Mouse (Mus musculus) hindbrain, embryonic 10.5 days (tissue): ENCODE results near the gene Pde3a. TPM values are rescaled to one million over a fixed set of nuclear protein-coding genes. Genes with fewer than 3 reads are reported as not detected.

ENCODE experiments used
- DNase-seq: peaks from one replicate; pipeline ENCODE4 v3.0.0-alpha.2; 2017; ENCODE audit warnings: low spot score
- H3K27ac ChIP-seq: fragments of 300-500 bp; sonication (generic); 2 replicates; pipeline ENCODE4 v1.5.1; 2016; ENCODE audit warnings: mild to moderate bottlenecking, moderate library complexity
- H3K27me3 ChIP-seq: fragments of 300-500 bp; sonication (generic); 2 replicates; pipeline ENCODE4 v1.6.1; 2016; ENCODE audit warnings: mild to moderate bottlenecking; ENCODE audit not compliant: poor library complexity, insufficient read depth, severe bottlenecking
- H3K36me3 ChIP-seq: fragments of 300-500 bp; sonication (generic); 2 replicates; pipeline ENCODE4 v1.6.1; 2016; ENCODE audit warnings: mild to moderate bottlenecking, moderate library complexity
- H3K4me1 ChIP-seq: fragments of 300-500 bp; sonication (generic); replicated peaks from 2 replicates; pipeline ENCODE4 v1.6.1; 2016; ENCODE audit warnings: mild to moderate bottlenecking
- H3K4me3 ChIP-seq: fragments of 300-500 bp; sonication (generic); 2 replicates; pipeline ENCODE4 v1.5.1; 2016; ENCODE audit warnings: mild to moderate bottlenecking, moderate library complexity
- H3K9me3 ChIP-seq: fragments of 300-500 bp; sonication (generic); 2 replicates; pipeline ENCODE4 v1.6.1; 2016; ENCODE audit warnings: mild to moderate bottlenecking, moderate library complexity
- WGBS: fragments of 180-500 bp; shearing (Covaris S2); methylation state at CpG from one replicate; pipeline ENCODE4 v1.1.7; 2016; 5-methylcytosine and 5-hydroxymethylcytosine counted together
- polyA plus RNA-seq: library from polyadenylated mRNA; unstranded; fragments of >200 nt; fragmentation: Nextera tagmentation; extraction: Ambion mirVana; gene quantifications from 2 replicates; pipeline ENCODE4 v1.2.1, GENCODE M21; 2016

The Pde3a gene
- polyA plus RNA-seq, 1 experiment from 2014 or later: 1.1 TPM

DNA sequence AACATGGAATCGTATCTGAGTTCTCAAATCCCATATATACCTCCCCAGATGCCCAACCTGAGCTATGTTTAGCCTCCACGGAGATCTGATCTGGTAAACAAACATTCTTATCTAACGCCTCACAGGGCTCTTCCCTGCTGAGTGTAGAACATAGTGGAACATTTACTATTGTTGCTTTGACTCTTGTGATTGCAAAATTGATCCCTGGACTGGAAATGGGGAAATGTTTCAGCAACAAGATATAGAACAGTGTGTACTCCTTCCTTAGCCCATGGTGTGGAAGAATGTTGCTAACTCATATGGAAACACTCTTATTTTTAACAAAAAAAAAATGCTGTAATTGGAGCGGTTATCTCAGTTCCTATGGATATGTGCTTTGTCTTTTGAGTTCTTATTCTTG is 98.8 kb downstream of the Pde3a start:
- Histone ChIP-seq H3K27me3 (no peaks in the 10 kb centered on the region), H3K27ac (no peak overlapping the region), H3K36me3 (no peaks in the 10 kb centered on the region), H3K4me1 (no peaks in the 10 kb centered on the region), H3K4me3 (no peak overlapping the region), H3K9me3 (no peaks in the 10 kb centered on the region)
- 67% methylated on average over 4 of the region's 4 CpGs for WGBS
- DNase-seq: no peak

DNA sequence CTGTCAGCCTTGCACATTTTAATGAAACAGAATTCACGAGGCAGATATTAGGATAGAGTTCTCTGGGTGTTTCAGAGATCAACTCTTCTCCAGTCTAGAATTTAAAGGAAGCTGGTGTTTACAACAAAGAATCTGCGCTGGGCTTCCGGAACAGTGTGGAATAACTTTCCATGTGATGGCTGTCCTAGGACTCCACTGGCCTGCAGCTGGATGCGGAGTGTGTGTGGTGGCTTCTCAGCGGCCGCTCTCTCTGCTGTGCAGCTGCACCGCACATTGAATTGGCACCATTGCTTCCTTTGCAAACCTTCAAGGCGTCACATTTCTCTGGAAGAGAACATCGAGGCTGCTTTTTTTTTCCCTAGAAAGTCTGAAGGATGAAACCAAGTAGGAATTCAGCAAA is 99.5 kb downstream of the Pde3a start:
- Histone ChIP-seq H3K27me3 (no peaks in the 10 kb centered on the region), H3K27ac (no peak overlapping the region), H3K9me3 (no peaks in the 10 kb centered on the region), H3K36me3 (no peaks in the 10 kb centered on the region), H3K4me3 (no peak overlapping the region), H3K4me1 (no peaks in the 10 kb centered on the region)
- no peak for DNase-seq
- WGBS: 87% methylated on average over 9 of the region's 9 CpGs

DNA sequence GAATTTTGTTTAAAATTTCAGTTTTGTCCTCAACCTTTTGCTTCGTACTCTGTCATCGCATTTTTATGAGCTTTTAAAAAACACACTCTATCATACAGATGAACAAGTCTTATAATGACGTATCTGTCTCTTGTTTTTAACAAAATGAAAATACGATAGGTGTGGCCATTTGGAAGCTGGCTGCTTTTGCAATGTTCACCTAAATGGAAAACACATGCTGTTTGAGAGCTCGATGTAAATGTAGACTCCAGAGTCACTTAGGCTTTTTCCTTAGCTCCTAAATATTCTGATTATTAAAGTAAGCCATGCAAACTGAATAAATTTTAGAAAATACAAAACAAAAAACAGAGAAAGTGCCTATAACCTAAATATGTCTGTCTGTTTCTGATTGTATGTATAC is 101.2 kb downstream of the Pde3a start:
- no peaks in the 10 kb centered on the region for H3K4me1 ChIP-seq
- H3K4me3 ChIP-seq: no peak overlapping the region
- no peak overlapping the region for H3K27ac ChIP-seq
- DNase-seq: no peak
- no peaks in the 10 kb centered on the region for H3K27me3 ChIP-seq
- 89% methylated on average over 5 of the region's 5 CpGs for WGBS
- H3K36me3 ChIP-seq: no peaks in the 10 kb centered on the region
- H3K9me3 ChIP-seq: no peaks in the 10 kb centered on the region

DNA sequence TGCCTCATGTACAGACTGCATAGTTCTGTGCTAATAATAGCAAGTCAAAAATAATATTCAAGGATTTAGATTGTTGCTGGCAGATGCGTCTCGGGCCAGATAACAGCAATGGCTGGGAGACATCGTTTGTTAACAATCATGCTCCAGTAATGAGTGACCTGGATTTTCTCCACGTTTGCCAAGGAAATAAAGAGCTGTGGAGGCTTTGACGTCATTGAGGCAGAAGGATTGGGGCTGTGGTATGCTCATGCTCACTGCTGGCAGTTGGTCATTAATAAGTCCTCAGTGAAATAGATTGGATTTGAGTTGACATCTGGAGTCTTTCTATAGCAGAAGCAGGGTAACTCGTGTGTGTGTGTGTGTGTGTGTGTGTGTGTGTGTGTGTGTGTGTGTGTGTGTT is 103.2 kb downstream of the Pde3a start:
- DNase-seq: no peak
- no peaks in the 10 kb centered on the region for H3K4me1 ChIP-seq
- H3K9me3 ChIP-seq: no peaks in the 10 kb centered on the region
- no peaks in the 10 kb centered on the region for H3K27me3 ChIP-seq
- H3K27ac ChIP-seq: no peak overlapping the region
- 78% methylated on average over 6 of the region's 6 CpGs for WGBS
- no peak overlapping the region for H3K4me3 ChIP-seq
- H3K36me3 ChIP-seq: no peaks in the 10 kb centered on the region

DNA sequence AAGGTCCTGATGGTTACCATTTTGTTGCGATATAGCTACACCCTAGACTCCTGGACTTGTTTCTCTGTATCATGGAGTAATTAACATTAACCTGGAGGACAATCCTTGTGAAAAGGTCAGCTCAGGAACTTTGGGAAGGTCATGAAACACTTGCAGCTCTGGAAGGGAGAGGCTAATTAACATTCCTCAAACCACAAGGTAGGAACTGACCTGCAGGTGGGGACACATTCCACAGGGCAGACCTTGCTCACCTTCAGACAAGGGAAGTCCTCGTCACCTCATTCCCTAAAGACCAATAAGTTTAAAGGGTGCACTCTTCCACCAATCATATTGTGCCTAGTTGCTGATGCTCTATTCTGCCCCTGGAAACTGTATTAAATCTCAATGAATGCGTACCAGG is 114.6 kb downstream of the Pde3a start:
- Histone ChIP-seq H3K9me3 (no peaks in the 10 kb centered on the region), H3K36me3 (no peaks in the 10 kb centered on the region), H3K4me1 (no peaks in the 10 kb centered on the region), H3K27ac (no peak overlapping the region), H3K27me3 (no peaks in the 10 kb centered on the region), H3K4me3 (no peak overlapping the region)
- no peak for DNase-seq
- 88% methylated on average over 3 of the region's 3 CpGs for WGBS

DNA sequence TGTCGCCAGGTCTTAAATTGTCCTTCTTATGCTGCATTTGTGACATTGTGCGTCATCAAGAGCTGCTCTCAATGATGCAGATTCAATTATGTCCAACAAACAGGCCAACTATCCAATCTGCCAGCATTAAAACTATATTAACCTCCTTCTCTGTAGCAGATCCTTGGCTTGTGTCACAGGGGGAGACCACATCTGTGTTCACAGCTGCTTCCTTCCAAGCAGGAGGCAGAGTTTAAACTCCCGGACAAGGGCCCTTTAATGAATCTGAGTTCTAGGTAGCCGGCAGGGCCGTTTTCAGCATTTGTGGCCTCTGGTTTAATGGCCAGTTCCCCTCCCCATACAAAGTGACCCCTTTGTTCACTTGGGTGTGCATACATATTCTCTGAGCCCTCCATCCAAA is 118.0 kb downstream of the Pde3a start:
- no peaks in the 10 kb centered on the region for H3K4me1 ChIP-seq
- no peaks in the 10 kb centered on the region for H3K36me3 ChIP-seq
- no peaks in the 10 kb centered on the region for H3K9me3 ChIP-seq
- no peak overlapping the region for H3K4me3 ChIP-seq
- 69% methylated on average over 5 of the region's 5 CpGs for WGBS
- no peak overlapping the region for H3K27ac ChIP-seq
- no peak for DNase-seq
- H3K27me3 ChIP-seq: no peaks in the 10 kb centered on the region

DNA sequence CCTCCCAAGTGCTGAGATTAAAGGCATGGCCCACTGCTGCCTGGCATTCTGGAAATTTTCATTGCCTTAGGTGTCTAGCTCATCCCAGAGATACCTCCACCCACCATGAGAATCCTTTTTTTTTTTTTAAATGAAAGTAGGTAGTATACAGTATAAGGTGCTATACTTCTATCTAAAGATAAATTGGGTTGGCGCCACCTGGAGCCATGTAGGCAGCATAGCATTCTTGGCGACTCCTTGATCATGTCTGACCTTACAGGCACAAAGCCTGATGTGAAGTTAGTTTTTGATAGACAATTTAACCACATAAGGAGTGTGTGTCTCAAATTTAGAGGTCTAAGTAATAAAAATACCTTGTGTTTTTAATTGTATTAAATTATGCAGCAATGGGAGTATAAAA is 123.6 kb downstream of the Pde3a start:
- no peak for DNase-seq
- H3K27me3 ChIP-seq: no peaks in the 10 kb centered on the region
- no peaks in the 10 kb centered on the region for H3K36me3 ChIP-seq
- no peak overlapping the region for H3K4me3 ChIP-seq
- H3K4me1 ChIP-seq: no peaks in the 10 kb centered on the region
- 42% methylated on average over 2 of the region's 2 CpGs for WGBS
- no peaks in the 10 kb centered on the region for H3K9me3 ChIP-seq
- H3K27ac ChIP-seq: no peak overlapping the region

DNA sequence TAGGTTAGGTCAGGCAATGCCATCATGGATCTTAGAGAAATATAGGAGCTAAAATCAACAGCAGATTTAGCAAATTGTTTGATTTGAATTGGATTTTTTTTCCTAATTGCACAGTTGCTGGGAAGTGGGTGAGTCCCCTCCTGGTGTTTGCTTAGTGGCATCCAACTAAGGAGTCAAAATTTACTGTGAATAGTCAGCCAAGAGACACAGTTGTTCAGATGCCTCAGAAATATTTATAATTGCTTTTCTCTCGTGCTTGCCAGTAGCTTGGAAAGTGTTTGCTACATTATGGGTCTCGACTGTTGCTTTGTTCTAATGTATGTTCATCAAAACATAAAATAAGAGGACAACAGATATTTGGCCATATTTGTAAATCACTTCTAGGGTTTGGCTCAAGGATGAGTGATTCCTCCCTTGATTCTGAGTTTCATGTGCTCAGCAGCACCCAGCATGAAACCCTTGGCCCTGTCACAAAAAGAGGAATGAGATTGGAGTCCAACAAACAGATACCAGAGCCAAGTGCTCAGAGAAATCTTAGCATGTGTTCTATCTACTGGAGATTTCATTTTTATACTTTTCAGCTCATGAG is 125.5 kb downstream of the Pde3a start:
- no peaks in the 10 kb centered on the region for H3K36me3 ChIP-seq
- DNase-seq: no peak
- H3K27ac ChIP-seq: no peak overlapping the region
- no peaks in the 10 kb centered on the region for H3K27me3 ChIP-seq
- 82% methylated on average over 2 of the region's 2 CpGs for WGBS
- no peak overlapping the region for H3K4me3 ChIP-seq
- no peaks in the 10 kb centered on the region for H3K9me3 ChIP-seq
- no peaks in the 10 kb centered on the region for H3K4me1 ChIP-seq

DNA sequence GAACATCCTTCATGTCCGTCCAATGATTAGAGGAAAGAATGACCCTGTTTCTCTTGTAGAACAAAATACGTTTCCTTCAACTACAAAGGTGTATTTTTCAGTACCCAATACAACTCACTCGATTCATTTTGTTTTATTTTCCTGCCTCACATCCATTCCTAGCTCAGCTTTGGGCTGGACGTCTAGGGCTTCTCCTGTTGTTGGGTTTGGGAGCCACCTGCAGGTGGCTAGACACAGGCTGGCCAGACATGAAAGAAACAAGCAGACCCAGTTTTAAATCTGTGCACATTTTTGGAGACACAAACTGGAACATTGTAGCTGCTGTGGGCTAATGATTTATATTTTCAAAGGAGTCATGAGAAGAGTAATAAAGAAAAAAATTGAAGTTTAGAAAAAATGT is 126.1 kb downstream of the Pde3a start:
- no peaks in the 10 kb centered on the region for H3K36me3 ChIP-seq
- WGBS: 71% methylated on average over 4 of the region's 4 CpGs
- H3K27ac ChIP-seq: no peak overlapping the region
- H3K9me3 ChIP-seq: no peaks in the 10 kb centered on the region
- no peaks in the 10 kb centered on the region for H3K4me1 ChIP-seq
- no peaks in the 10 kb centered on the region for H3K27me3 ChIP-seq
- no peak for DNase-seq
- H3K4me3 ChIP-seq: no peak overlapping the region

DNA sequence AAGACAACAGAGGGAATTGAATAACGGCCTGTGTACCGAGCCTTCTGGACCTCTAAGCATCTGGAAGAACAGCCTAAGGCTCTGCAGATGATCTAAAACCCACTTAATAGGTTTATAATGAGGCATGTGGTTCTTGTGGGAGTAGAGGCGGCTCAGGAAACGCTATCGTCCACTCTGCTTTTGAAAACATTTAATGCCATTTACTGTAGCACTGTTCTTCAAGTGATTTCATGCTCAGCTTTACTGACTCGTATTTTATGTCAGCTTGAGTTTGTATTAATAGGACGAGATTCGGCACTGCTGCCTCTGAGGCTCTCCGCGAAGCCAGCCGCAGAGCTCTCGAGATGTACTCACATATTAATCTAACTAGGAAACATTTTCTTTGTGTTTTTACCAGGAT is 131.9 kb downstream of the Pde3a start:
- Histone ChIP-seq H3K4me1 (no peaks in the 10 kb centered on the region), H3K27me3 (no peaks in the 10 kb centered on the region), H3K27ac (no peak overlapping the region), H3K4me3 (no peak overlapping the region), H3K9me3 (no peaks in the 10 kb centered on the region), H3K36me3 (no peaks in the 10 kb centered on the region)
- 69% methylated on average over 12 of the region's 12 CpGs for WGBS
- no peak for DNase-seq

DNA sequence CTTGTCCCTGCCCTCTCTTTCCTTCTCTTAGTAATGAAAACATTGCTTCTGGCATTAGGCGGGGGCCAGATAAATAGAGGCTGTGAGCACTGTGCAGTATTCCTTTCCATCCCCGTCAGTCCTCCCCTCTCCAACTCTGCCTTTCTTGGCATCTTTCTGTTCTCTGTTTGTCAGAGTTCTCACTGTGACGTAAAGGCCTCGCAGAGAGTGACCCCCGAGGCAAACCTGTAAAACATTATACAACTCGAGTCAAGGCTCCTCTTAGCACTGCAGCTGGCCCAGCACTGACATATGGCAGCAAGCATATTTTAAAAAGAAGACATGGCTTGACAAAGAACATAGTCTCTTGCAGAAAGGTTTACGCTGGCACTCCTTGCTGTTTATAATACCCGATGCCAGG is 132.4 kb downstream of the Pde3a start:
- no peaks in the 10 kb centered on the region for H3K36me3 ChIP-seq
- no peaks in the 10 kb centered on the region for H3K27me3 ChIP-seq
- WGBS: 63% methylated on average over 8 of the region's 8 CpGs
- no peaks in the 10 kb centered on the region for H3K4me1 ChIP-seq
- DNase-seq: peak; percentile 14
- H3K4me3 ChIP-seq: no peak overlapping the region
- H3K27ac ChIP-seq: no peak overlapping the region
- H3K9me3 ChIP-seq: no peaks in the 10 kb centered on the region

DNA sequence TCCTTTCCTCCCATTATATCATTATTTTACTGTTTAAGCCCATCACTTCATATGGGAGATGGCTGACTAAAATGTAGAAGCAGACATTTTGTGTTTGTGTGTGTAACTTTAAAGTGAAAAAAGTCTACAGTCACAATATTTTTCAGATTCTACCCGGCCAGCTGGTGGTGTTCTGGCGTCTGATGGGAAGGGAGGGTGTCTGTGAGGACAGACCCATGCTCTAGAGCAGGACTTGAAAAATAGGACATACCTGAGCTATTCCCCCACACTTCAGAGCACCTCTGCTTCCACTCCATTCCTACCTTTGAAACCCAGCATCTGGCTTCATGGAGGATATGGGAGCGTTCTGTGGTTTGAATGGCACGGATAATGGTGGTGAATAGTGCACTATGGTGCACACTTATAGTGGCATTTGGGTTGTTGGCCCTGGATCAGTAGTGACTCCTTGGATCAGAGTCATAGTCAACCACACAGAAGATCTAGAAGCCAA is 132.9 kb downstream of the Pde3a start:
- Histone ChIP-seq H3K27ac (no peak overlapping the region), H3K9me3 (no peaks in the 10 kb centered on the region), H3K4me3 (no peak overlapping the region), H3K36me3 (no peaks in the 10 kb centered on the region), H3K27me3 (no peaks in the 10 kb centered on the region), H3K4me1 (no peaks in the 10 kb centered on the region)
- whole genome bisulfite sequencing: 90% methylated on average over 4 of the region's 4 CpGs
- no peak for DNase-seq

DNA sequence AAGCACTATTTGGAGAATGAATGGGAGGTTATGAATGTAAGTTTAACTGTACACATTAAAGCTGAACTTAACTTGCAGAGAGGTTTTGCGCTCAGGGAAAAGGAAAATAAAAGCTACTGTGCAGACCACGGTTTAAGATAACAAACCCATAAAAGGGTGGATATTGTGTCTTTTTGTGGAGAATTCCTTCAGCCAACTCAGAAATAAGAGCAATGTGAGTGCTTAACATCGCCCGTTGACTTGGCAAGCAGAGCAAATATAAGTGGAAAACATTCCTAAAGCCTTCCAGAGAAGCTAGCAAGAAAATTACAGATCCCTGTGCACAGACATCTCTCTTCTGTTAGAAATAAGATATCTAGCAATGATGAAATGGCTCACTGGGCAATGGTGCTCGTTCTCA is 139.0 kb downstream of the Pde3a start:
- H3K27me3 ChIP-seq: no peaks in the 10 kb centered on the region
- no peak overlapping the region for H3K4me3 ChIP-seq
- H3K4me1 ChIP-seq: no peaks in the 10 kb centered on the region
- no peak overlapping the region for H3K27ac ChIP-seq
- WGBS: 87% methylated on average over 5 of the region's 5 CpGs
- H3K9me3 ChIP-seq: no peaks in the 10 kb centered on the region
- DNase-seq: no peak
- no peaks in the 10 kb centered on the region for H3K36me3 ChIP-seq

DNA sequence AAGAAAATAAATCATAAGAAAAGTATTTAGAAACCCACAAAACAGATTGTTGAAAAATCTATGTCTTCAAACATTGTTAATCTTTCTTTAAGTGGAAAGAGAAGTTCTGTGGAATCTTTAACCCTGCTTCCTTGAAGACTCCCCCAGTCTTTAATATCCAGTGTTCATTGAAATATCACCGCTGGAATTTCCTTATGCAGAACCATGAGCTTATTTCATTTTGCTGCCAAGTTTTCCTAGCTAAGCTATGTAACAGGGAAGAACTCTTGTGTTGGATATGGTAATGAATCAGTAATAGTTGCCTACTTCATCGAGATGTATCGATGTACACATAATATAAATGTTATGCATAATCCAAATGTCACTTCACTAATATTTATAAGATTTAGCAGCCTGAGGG is 146.9 kb downstream of the Pde3a start:
- H3K9me3 ChIP-seq: no peaks in the 10 kb centered on the region
- no peak overlapping the region for H3K27ac ChIP-seq
- 0 out of 2 replicates have a peak, but pooled peaks cover 6% of the 10 kb centered on the region for H3K4me1 ChIP-seq
- no peaks in the 10 kb centered on the region for H3K27me3 ChIP-seq
- no peak overlapping the region for H3K4me3 ChIP-seq
- DNase-seq: no peak
- H3K36me3 ChIP-seq: no peaks in the 10 kb centered on the region
- WGBS: 95% methylated on average over 3 of the region's 3 CpGs
